Mouse (Mus musculus): ENCODE data around the gene Gnpnat1. TPM values are rescaled to one million over a fixed set of nuclear protein-coding genes. Genes with fewer than 3 reads are reported as not detected.

Gene Gnpnat1
- 179 TPM for polyA plus RNA-seq (2014; fragmentation: Illumina TruSeq; extraction: RNeasy Lipid Tissue Mini Kit (QIAGEN cat#74804); ENCODE audit: low read depth, low replicate concordance)

DNA sequence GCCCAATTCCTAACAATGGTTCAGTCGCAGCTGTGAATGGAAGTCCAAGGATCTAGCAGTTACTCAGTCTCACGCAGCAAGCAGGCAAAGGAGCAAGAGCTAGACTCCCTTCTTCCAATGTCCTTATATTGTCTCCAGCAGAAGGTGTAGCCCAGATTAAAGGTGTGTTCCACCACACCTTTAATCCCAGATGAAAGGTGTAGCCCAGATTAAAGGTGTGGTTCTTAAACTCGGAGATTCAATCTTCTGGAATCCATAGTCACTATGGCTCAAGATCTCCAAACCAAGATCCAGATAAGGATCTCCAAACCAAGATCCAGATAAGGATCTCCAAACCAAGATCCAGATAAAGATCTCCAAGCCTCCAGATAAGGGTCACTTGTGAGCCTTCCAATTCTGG lies at the start of gene Gnpnat1:
Gnpnat1 (minus strand) TSS at position 101 of the 400 bp plus-strand sequence.

DNA sequence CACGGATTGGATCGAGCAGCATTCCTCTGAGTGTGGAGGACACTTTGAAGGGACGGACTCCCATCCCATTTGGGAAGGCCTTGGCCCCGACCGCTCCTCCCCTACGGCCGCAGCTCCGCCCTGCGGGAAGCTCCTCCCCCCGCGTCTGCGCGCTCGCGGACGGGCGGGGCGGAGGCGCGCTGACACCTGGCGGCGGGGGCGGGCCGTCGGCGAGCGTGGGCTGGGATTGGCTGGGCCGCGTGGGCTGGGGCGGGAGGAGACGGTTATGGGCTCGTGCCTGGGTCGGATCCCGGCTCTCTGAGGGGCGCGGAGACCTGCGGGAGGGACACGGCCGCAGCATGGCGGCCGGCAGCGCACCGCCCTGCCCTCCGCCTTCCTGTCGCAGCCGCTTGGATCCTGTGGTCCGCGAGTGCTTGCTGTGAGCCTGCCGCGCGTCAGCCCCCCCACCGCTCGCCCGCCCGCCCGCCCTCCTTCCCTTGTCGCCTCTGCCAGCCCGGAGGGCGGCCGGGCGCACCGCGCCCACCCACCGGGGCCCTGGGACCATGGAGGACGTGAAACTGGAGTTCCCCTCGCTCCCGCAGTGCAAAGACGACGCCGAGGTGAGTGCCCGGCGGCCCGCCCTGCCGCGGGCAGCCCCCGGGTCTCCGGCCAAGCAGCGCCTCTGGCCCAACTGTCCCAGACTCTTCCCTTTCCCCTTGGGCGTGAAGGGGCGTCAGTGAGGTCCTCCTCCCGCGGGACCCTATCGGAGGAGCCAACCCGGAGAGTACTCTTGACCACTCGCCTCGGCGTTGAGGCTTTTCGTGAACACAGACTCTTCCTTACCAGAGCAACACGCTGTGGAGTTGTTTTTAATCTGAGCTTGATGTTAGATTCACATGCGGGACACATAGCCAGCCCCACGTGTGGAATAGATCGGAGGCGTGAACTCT lies 53.5 kb downstream of the Gnpnat1 start, which contains the start of gene Styx:
Styx (plus strand) TSS at position 163 of the 929 bp plus-strand sequence.

DNA sequence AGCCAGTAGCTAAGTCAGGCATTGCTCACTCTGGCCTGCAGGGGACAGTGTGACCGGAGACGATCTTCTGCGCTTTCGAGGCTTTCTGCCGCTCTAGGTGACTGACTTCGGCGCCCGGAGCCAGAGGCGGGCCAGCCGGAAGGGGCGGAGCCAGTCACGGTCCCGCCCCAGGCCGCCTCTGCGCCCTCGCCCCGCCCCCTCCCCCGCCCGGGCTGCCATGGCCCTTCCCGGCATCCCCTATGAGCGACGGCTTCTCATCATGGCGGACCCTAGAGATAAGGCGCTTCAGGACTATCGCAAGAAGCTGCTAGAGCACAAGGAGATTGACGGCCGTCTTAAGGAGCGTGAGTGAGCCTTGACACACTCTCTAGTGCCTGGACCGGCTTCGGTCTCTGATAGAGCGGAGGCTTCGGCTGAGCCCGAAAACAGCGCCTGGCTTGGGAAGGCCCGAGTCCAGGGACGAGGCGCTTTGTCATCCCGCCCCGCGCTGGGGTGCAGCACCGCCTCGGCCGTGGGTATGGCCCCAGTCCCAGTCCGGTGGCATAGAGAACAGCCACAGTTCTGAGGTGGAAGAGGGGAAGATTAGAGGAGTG lies 75.0 kb downstream of the Gnpnat1 start, which contains the start of gene Psmc6:
Psmc6 (plus strand) TSS at position 200 of the 593 bp plus-strand sequence.

Other genes with a start within 250 kb of the Gnpnat1 start
- gene Gpr137c, start 185.2 kb downstream of the Gnpnat1 start, polyA plus RNA-seq (2014; fragmentation: Illumina TruSeq; extraction: RNeasy Lipid Tissue Mini Kit (QIAGEN cat#74804); ENCODE audit: low read depth, low replicate concordance), result 1.7 TPM
- gene Txndc16, start 184.6 kb downstream of the Gnpnat1 start, polyA plus RNA-seq (2014; fragmentation: Illumina TruSeq; extraction: RNeasy Lipid Tissue Mini Kit (QIAGEN cat#74804); ENCODE audit: low read depth, low replicate concordance), result 34.4 TPM
- gene Ero1l, start 86.1 kb downstream of the Gnpnat1 start, polyA plus RNA-seq (2014; fragmentation: Illumina TruSeq; extraction: RNeasy Lipid Tissue Mini Kit (QIAGEN cat#74804); ENCODE audit: low read depth, low replicate concordance), result 86.0 TPM
- gene Psmc6, start 75.1 kb downstream of the Gnpnat1 start, polyA plus RNA-seq (2014; fragmentation: Illumina TruSeq; extraction: RNeasy Lipid Tissue Mini Kit (QIAGEN cat#74804); ENCODE audit: low read depth, low replicate concordance), result 424 TPM
- gene Styx, start 53.8 kb downstream of the Gnpnat1 start, polyA plus RNA-seq (2014; fragmentation: Illumina TruSeq; extraction: RNeasy Lipid Tissue Mini Kit (QIAGEN cat#74804); ENCODE audit: low read depth, low replicate concordance), result 44.1 TPM
- 146 TPM for gene Fermt2, start 125.2 kb upstream of the Gnpnat1 start, polyA plus RNA-seq (2014; fragmentation: Illumina TruSeq; extraction: RNeasy Lipid Tissue Mini Kit (QIAGEN cat#74804); ENCODE audit: low read depth, low replicate concordance)